Mouse (Mus musculus) forelimb bud, embryonic 11.5 days (tissue): ENCODE results near the gene Lmbr1.
"Not testable (repeated sequence)": the region's sequence is repeated elsewhere in the genome, so short reads cannot be mapped to it uniquely, and the experiment has no call there.

Source experiments
- DNase-seq: peaks from one replicate; pipeline ENCODE4 v3.0.0-alpha.2; 2012; ENCODE audit warnings: low read depth, low spot score

The Lmbr1 gene

DNA sequence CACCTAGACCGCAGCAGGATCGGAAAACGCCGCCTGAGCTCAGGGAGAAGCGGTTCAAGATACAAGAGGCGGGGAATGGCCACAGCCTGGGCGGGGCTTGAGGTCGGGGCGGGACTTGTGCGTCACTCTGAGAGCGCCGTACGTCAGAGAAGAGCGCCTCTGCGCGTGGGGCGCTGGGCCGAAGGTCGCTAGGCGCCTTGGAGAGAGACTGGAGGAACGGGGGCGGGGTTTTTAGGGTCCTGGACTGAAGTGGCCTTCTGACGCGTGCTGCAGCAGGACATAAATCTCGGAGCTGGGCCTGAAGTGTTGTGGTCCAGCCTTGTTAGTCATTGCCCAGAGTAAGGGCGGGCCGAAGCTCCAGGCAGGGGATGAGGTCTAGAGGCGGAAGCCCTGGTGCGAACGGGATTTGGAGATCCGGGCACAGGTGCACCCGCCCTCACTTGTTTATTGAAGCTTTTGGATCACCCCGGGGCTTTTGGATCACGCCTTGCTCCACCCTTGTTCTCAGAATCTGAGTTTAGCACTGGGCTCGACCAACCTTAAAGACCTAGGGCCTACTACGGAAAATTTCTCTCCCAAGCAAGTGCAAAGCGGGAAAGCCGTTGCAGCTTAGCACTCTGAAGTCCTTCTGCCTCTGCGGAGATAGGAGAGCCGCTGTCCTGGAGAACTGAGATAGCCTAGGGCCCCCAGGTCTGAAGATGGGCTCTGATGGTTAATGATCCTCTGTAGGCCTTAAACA, at the start of gene Lmbr1:
TSS of gene Lmbr1 (minus strand) at position 93 of the 739 bp plus-strand sequence.
- DNase-seq = peak; percentile 94

DNA sequence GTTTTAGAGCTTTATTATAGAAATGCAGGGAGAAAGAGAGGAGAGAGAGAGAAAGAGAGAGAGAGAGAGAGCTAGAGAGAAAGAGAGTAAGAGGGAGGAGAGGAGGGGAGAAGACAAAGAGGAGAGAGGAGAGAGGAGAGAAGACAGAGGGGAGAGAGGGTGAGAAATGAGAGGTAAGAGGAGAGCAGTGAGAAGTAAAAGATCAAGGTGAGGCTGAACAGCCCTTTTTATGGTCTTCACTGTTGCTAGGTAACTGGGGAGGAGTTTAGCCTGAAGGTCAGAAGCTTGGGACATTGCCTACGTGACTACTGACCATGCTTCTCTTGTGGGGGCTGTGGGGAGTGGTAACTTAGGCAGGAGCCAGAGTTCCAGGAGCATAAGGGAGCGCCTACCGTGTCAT, 45.1 kb upstream of the Lmbr1 start:
- DNase-seq = not testable (repeated sequence)

DNA sequence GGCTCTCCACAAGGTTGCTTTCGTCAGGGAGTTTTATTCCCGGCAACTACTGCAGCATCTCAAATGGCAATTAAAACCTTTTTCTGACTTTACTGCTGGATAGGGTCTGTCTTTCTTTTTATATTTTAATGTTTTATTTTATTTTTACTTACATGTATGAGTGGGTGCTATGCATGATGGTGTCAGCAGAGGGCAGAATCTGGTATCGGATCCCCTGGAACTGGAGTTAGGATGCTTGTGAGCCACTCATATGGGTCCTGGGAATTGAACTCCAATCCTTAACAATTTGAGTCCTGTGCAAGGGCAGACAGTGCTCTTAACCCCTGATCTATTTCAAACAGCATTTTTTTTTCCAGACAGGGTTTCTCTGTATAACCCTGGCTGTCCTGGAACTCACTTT, 34.9 kb upstream of the Lmbr1 start:
- no peak for DNase-seq

DNA sequence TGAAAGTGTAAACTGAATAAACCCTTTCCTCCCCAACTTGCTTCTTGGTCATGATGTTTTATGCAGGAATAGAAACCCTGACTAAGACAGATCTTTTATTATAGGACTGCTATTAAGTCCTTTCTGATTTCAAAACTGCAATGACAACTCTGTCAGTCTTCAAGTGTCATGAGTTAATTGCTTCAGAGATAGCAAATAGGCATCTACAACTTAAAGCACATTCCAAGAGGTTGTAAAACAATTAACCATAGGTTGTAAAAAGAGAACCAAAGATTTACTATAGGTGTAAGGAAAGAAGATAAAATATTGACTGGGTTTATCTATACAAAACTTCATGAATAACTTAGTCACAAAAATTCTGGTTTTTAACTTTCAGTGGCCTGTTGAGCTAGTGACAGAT, 32.7 kb upstream of the Lmbr1 start:
- DNase-seq = no peak

DNA sequence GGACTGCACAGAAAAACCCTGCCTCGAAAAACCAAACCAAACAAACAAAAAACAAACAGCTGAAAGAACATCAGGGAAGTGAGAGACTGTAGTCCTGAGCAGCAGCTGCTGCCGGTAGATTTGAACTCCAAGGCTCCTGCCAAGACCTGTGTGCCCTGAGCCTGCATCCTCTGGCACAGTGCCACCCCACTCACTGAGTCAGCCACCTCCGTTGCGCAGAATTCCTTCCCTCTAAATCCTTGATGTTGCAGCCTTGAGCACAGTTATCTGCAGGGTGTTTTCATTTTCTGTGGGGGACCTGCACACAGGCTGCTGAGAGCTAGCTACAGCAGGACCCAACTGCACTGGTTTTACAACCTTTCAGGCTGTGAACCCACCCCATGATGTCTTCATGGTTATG, 20.2 kb upstream of the Lmbr1 start:
- DNase-seq = no peak

DNA sequence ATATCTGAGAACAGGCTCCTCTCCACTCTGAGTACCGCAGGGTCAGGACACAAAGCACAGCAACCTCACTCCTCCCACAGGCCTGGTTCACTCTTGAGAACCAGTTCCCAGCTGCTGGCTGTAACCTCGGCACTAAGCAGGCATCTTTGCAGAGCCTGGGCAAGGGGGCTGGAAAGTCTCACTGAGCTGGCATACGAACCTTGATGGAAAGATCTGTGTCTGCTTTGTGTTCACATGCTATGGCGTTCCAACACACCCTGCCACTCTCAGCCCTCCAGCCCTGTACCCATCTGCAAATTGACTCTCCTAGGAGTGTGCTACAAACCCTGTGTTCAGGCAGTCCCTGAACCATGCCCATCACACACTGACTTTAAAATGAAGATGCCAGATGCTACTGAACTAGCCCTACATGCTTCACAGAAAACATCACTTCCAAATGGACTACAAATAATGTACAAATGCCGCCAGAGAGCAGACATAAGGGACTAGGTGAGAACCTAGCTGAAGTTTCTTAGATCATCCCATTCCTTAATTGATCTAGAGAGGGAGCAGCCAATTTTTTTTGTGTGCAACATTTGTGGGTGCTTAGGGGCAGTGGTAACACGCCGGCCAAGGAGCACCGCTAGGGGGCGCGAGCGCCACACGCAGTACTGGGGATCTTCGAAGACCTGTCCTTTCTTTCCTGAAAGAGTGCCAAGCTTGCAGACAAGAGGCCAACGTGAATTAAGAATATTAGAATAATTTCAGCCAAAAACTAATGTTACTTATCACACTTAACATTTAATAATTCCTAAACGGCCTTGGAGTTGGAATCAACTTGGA, 11.0 kb upstream of the Lmbr1 start:
- peak; percentile 72 for DNase-seq

DNA sequence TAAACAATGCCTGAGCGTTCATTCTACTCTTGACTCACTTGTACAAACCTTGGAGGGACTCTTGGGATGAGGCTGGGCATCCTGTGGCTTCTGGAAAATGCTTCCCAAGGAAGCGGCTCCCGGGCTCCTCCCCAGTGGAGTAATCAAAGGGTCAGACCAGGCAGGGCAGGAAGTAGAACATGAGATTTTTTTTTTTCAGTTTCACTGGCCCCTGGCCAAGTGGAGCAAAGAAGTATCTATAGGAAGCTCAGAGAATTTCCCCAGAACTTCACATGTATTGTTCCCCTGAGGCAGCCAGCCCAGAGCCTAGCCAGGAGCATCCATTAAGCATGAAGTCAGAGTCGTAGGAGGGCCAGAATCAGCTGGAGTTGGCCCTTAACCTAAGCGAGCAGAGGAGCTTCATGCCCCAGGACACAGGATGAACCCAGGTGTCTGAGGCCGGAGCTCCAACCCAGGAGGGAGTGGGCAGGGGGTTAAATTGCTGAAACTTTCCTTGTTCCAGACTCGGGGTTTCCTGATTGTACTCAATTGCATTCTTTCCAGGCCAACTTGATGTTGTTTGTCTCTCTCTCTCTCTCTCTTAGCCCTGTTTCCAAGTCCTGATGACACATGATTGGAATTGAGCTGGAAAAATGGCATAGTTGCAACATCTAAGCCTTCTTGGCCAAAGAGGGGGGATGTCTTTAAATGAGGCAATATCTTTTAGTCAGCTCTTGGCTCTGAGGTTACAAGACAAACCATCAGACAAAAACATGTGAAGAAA, 10.2 kb upstream of the Lmbr1 start:
- no peak for DNase-seq

DNA sequence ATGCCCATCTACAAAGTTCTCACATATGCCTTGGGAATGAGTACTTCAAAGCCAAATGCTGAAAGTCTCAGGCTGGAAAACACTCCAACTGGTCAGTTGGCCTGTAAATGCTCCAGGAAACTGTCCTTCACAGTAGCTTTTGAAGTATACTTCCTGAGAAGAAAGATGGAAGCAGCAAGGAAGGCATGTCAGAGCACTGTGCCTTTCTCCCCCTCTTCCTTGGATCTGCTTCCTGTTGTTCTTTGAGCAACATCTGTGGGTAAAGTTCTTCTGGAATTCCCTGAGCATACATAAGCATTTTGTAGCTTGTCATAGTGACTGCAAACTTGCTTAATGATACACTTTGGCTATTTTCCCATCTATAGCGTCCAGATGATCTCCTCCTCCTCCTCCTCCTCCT, 9.4 kb upstream of the Lmbr1 start:
- DNase-seq = no peak

DNA sequence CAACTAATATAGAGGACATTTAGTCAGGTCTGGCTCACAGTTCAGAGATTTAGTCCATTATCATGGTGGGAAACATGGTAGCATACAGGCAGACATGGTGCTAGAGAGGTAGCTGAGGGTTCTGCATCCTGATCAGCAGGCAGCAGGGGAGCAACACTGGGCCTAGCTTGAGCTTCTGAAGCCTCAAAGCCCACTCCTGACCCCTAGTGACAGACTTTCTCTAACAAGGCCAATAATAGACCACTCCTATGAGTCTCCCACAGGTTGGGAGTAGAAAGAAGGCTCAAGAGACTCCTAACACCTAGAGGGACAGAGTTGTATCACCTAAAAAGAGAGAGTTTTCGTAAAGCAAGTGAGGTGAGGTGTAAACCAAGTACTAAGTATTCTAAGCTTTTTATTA, 4.6 kb upstream of the Lmbr1 start:
- no peak for DNase-seq

DNA sequence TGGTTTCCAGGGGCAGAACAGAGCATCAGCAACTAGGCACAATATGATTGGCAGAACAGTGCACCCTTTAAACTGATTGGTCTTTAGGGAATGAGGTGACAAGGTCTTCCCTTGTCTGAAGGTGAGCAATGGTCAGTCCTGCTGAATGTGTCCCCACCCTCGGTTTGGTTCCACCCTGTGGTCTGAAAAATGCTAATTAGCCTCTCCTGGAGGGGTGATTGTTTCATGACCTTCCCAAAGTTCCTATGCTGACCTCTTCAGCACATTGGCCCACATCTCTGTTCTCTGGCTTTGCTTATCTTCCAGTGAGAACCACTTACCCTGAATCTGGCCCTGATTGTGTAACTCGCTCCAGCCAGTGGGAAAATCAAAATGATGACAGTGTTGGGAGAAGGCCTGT, 1.9 kb upstream of the Lmbr1 start:
- no peak for DNase-seq

DNA sequence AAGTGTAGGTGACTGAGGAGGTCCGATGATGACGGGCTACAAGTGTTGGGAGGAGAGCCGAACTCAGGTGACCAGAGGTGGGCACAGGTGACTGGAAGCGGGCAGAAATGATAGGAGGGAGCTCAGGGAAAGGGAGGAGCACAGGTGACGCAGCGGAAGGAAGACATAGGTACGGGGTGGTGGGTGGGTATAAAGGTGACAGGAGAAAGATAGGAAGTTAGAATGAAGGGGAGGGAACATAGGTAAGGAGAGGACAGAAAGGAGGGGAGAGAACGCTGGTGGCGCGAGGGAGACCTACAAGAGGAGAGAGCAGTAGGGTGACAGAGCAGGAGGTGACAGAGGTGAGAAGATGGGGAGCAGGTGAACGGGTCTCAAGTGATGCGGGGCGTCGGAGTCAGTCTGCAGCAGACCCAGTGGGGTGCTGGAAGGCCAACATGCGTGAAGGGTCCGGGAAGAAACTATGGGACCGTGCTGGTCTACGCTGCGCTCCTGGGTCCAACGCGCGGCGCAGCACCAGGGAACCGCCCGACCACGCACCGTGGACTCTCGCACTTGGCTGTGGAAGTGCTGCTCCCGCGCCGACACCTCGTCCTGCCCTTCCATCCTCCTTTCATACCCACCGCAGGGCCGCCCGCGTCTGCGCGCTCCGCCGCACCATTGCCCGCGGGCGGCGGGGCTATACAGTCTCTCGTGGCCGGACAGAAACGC, 446 bp downstream of the Lmbr1 start:
- no peak for DNase-seq

DNA sequence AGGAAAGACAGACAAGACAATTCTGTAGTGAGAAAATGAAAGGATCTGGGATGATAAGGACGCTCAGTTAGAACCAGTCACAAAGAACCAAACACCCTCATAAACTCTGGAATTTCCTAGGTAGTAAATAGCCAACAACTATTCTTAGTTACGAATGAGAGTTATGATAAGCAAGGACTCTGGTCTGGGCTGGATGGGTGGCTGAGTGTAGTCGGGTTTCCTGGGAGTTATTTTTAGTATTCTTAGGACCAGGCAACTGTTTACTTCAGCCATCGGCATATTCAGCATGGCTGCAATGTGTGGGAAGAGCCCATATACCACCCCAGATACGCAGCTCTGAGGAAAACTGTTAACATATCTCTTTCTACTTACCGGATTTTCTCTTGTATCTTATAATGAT, 14.7 kb downstream of the Lmbr1 start:
- DNase-seq = no peak

DNA sequence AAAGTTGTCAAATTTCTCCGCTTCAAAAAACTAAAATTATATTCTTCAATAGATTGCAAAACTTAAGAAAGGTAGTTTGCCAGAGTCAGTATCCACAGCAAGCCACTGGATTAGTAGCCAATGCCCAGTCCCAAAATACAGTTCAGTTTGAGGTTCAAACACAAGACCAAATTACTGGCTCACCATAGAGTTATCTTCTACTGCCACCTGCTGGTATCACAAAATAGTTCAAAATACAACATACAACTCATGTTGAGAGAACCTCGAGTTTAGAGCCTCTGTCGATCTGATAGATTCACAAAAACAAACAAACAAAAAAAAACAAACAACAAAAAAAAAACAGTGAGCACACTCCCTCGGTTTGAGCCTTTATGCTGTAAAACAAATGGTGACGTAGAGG, 42.4 kb downstream of the Lmbr1 start:
- DNase-seq = peak; percentile 45

DNA sequence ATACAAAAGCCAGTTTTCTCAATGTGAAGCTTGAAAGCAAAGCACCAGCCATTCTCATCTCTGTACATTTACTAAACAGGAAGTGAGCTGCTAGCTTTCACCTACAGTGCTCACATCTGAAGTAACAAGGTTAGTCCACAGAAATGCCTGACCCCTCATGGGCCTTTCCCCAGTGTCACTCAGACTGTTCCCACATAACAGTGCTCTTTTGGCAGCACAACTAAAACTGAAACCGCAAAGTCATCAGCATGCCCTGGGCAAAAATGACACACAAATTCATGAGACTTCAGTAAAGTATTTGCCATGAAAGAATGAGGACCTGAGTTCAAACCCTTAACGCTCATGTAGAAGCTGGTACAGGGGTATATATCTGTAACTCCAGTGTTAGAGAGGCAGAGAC, 55.7 kb downstream of the Lmbr1 start:
- DNase-seq = no peak

DNA sequence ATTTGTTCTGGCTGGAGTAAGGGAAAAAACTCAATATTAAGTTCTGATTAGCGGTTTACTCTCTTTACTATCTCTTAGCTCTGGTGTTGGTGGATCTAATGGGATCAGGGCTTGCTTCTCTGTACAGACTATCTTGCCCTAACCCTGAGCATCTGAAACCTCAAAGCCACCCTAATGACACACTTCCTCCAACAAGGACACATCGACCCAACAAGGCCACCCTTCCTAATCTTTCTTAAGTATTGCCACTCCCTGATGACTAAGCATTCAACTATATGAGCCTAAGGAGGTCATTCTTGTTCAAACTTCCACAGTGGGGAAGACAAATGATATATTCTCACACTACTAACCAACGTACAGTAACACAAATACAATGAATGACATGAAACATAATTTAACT, 69.0 kb downstream of the Lmbr1 start:
- no peak for DNase-seq

DNA sequence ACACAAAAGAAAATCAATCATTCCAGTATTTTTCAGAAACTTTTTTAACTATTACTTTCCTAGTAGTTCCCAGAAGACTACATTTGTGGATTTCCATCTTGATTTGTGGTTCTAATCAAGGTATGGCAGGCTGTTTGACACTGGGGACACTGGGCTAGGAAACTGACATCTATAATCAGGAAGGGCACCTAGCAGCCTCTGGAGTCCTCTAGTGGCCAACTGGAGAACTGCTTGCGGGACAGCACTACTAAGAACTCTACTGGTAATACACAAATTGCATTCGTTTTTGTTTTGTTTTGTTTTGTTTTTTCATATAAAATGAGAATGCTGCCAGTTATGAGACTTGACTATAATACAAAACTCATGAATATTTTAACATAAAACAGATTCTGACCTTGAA, 85.0 kb downstream of the Lmbr1 start:
- peak; percentile 57 for DNase-seq

DNA sequence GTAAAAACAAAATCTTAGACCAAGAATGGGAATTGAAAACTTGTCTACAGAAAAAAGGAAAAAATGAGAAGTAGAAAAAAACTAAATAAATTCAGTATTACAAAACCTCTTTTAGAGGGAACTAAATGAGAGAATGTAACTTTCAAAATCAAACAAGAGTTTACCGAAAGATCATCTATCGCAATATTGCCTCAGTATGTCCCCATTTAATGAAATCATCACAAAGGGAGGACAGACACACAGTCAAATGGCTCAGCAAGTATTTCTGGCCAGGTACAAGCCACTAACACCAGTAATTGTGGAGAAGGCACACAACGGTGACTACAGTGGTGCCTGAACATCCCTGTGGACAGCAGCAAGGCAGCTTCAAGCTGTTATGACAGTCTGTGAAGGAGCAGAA, 88.1 kb downstream of the Lmbr1 start:
- DNase-seq = no peak

DNA sequence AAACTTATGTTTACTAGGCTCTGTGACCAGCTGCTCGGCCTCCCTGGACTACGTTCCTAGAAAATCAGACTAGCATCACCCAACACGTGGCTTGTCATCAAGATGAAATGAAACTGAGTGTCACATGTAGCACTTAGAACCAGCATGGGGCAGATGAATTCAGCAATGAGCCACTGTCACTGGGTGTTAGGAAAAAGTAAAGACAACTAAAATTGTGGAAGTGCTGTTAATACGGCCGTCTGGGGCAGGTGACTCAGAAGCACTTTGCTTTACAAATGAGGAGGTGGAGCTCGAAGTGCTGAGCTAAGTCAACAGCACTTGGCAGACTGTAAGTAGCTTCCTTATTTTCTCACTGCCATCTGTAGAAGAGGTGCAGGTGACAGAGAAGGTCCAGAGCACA, 88.5 kb downstream of the Lmbr1 start:
- no peak for DNase-seq

DNA sequence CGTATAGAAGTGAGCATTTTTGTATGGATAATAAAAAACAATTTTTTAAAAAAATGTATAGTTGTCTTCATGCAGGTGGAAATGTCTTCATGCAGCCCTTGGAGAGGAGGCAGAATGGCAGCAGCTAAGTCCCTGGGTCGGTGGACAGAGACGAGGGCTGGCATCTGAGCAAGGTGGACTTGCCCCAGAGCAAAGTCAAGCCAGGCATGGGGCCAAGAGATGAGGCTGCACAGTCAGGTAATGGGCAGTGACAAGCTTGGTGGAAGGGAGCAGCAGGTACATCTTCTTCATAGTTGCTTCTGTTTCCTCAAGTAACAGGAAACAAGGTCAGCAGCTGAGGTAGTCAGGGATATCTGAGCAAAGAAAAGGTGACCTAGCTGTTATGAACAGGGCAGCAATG, 97.1 kb downstream of the Lmbr1 start:
- DNase-seq = no peak

DNA sequence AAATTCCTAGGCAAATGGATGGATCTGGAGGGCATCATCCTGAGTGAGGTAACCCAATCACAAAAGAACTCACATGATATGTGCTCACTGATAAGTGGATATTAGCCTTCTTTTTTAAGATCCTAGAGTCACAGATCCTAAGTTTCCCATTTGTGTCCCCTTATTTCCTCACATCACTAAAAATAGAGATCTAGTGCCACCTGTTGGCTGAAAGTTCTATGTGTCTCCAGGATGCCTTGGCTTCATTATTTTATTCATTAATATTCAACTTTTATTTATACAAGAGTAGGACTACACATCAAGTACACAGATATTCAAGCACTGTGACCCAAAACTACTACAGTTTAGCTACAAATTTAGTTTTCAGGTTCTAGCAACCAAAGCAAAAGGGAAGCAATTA, 103.4 kb downstream of the Lmbr1 start:
- DNase-seq = peak; percentile 12

DNA sequence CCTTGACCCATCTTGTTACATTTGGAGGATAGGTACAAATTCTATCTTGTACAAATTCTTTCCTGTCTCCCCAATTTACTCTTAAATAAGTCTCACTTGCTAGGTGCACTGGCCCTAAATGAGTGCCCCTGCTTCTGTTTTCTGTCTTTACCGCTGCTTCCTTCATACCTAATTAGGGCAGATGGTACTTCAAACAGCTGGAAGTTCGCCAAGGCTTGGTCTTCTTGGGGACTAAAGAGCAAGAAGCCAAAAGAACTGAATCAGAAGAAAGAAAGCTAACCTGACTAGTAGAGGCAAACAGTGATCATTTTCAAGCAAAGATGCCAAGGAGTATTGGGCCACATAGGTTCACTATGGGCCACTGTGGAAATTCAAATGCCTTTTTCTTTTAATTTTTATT, 104.8 kb downstream of the Lmbr1 start:
- no peak for DNase-seq

DNA sequence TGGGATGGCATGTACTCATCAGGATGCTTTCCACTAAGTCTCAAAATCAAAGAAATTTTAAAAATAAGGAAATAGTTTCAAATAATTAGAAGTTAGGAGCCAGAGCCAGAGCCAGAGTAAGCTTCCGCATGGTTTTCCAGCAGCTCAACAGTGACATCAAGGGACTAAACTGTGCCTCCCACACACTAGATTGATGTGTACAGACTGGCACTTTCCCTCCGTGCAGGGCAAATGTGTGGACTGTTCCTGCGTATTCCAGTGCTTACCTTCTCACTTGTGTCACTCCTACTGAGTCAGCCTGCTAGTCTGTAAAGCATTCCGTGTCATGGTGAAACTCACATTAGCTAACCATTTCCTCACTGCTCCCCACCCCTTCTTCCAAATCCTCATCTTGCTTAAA, 107.3 kb downstream of the Lmbr1 start:
- no peak for DNase-seq
